Mouse (Mus musculus) heart, postnatal 10 days (tissue): ENCODE measurements around the gene Otub1. TPM values are rescaled to one million over a fixed set of nuclear protein-coding genes. Genes with fewer than 3 reads are reported as not detected.

Experiments used
- DNase-seq, 2 experiments: peaks; one replicate each; pipeline ENCODE4 v3.0.0; 2021
- intact Hi-C: fragments of 180-260 bp; cut with DNase I; formaldehyde crosslinking; loops from one replicate; pipeline ENCODE4 v1.15.1; 2025
- total RNA-seq, 2 experiments: library from RNA; stranded (reverse); gene quantifications; 2 replicates each; pipeline ENCODE4 v1.2.3; 2021

The Otub1 gene
- total RNA-seq, 2 experiments from 2014 or later, result 102 to 104 TPM

- no peak for DNase-seq
- intact Hi-C loops, result no loop called here
Observed at GRCm38 (mm10) chr19:7212216-7212615, 6.1 kb upstream of the Otub1 start.

- intact Hi-C loops, result no loop called here
- no peak for DNase-seq
Observed at GRCm38 (mm10) chr19:7209907-7210646, 4.0 kb upstream of the Otub1 start.

GRCm38 (mm10) chr19:7205326-7205725, 790 bp downstream of the Otub1 start:
- intact Hi-C loops, result no loop called here

GRCm38 (mm10) chr19:7204898-7205297, 1.2 kb downstream of the Otub1 start:
- intact Hi-C loops, result no loop called here
- no peak for DNase-seq

More at GRCm38 (mm10) chr19:7205326-7205725, 790 bp downstream of the Otub1 start:
- DNase-seq, result no peak

- no peak for DNase-seq
- intact Hi-C loops, result no loop called here
Observed at GRCm38 (mm10) chr19:7200427-7200826, 5.7 kb downstream of the Otub1 start.

- intact Hi-C loops, result loop anchor here (2.0 kb wide), 1 partner anchor 32 kb away; no protein-coding TSS in a partner anchor
Observed at GRCm38 (mm10) chr19:7199089-7199488, 7.0 kb downstream of the Otub1 start.

GRCm38 (mm10) chr19:7197445-7197844, 8.7 kb downstream of the Otub1 start:
- no peak for DNase-seq
- intact Hi-C loops, result no loop called here

More at GRCm38 (mm10) chr19:7199089-7199488, 7.0 kb downstream of the Otub1 start:
- DNase-seq, result no peak

- no peak for DNase-seq
- intact Hi-C loops, result loop anchor here (1.0 kb wide), 2 partner anchors 129 to 133 kb away; no protein-coding TSS in a partner anchor
Observed at GRCm38 (mm10) chr19:7196741-7197270, 9.3 kb downstream of the Otub1 start.

- peak; percentile 70 to 78 for DNase-seq
- intact Hi-C loops, result loop anchor here (1.0 kb wide), 2 partner anchors 128 to 132 kb away; no protein-coding TSS in a partner anchor
Observed at GRCm38 (mm10) chr19:7195900-7196728, 10.0 kb downstream of the Otub1 start.

- intact Hi-C loops, result no loop called here
- no peak for DNase-seq
Observed at GRCm38 (mm10) chr19:7192561-7192967, 13.6 kb downstream of the Otub1 start.

GRCm38 (mm10) chr19:7191639-7192038, 14.5 kb downstream of the Otub1 start:
- DNase-seq, result no peak
- intact Hi-C loops, result no loop called here

GRCm38 (mm10) chr19:7190986-7191385, 15.1 kb downstream of the Otub1 start:
- intact Hi-C loops, result no loop called here
- DNase-seq, result no peak

GRCm38 (mm10) chr19:7189026-7189425, 17.1 kb downstream of the Otub1 start:
- no peak for DNase-seq
- intact Hi-C loops, result no loop called here

- DNase-seq, result no peak
- intact Hi-C loops, result no loop called here
Observed at GRCm38 (mm10) chr19:7187157-7187556, 19.0 kb downstream of the Otub1 start.

GRCm38 (mm10) chr19:7185715-7186291, 20.3 kb downstream of the Otub1 start:
- intact Hi-C loops, result no loop called here
- DNase-seq, result no peak

- no peak for DNase-seq
- intact Hi-C loops, result no loop called here
Observed at GRCm38 (mm10) chr19:7185059-7185458, 21.1 kb downstream of the Otub1 start.

- no peak for DNase-seq
- intact Hi-C loops, result no loop called here
Observed at GRCm38 (mm10) chr19:7183419-7183818, 22.7 kb downstream of the Otub1 start.

- DNase-seq, result peak; percentile 71 to 76
- intact Hi-C loops, result no loop called here
Observed at GRCm38 (mm10) chr19:7182273-7182949, 23.7 kb downstream of the Otub1 start.

- DNase-seq, result no peak
- intact Hi-C loops, result no loop called here
Observed at GRCm38 (mm10) chr19:7181496-7181895, 24.6 kb downstream of the Otub1 start.

- peak; percentile 34 to 41 for DNase-seq
- intact Hi-C loops, result no loop called here
Observed at GRCm38 (mm10) chr19:7180756-7181405, 25.2 kb downstream of the Otub1 start.
